Mouse (Mus musculus): Measurements from ENCODE around the gene Nr6a1. TPM values are rescaled to one million over a fixed set of nuclear protein-coding genes. Genes with fewer than 3 reads are reported as not detected.
A peak's percentile ranks its signal among the peaks of the same experiment; 100 is the strongest.

The Nr6a1 gene
- polyA plus RNA-seq, 1 experiment from 2014 or later = 5.2 TPM

GRCm38 (mm10) chr2:38835489-38835888 lies 92.0 kb downstream of the Nr6a1 start:
- Histone ChIP-seq H3K9me3 (no peaks in the 10 kb centered on the region), H3K4me2 (replicated peaks) (no peak overlapping the region), H3K9ac (no peak overlapping the region), H3K4me3 (no peak overlapping the region), H3K27me3 (replicated peaks) (no peaks in the 10 kb centered on the region), H3K27ac (no peak overlapping the region), H3K4me1 (no peaks in the 10 kb centered on the region), H3K36me3 (peaks cover 32% of the 10 kb centered on the region)
- ATAC-seq (ENCODE audit: low FRiP score, low read depth) = no peak
- WGBS = 95% methylated on average over 6 of the region's 6 CpGs

GRCm38 (mm10) chr2:38831976-38832375 lies 95.5 kb downstream of the Nr6a1 start:
- H3K9me3 ChIP-seq = no peaks in the 10 kb centered on the region
- no peak overlapping the region for H3K4me2 ChIP-seq (replicated peaks)
- no peak overlapping the region for H3K4me3 ChIP-seq
- H3K27me3 ChIP-seq (replicated peaks) = no peaks in the 10 kb centered on the region
- no peak overlapping the region for H3K9ac ChIP-seq
- no peak for ATAC-seq (ENCODE audit: low FRiP score, low read depth)
- H3K36me3 ChIP-seq = peaks cover 26% of the 10 kb centered on the region
- H3K27ac ChIP-seq = no peak overlapping the region
- H3K4me1 ChIP-seq = peaks cover 10% of the 10 kb centered on the region; the same call in 1 of the 2 replicates

- peaks cover 17% of the 10 kb centered on the region; the same call in 1 of the 2 replicates for H3K4me1 ChIP-seq
- WGBS = 79% methylated on average over 1 of the region's 1 CpGs
- no peak for ATAC-seq (ENCODE audit: low FRiP score, low read depth)
- H3K4me3 ChIP-seq = no peak overlapping the region
- H3K9me3 ChIP-seq = no peaks in the 10 kb centered on the region
- H3K4me2 ChIP-seq (replicated peaks) = no peak overlapping the region
- peaks cover 18% of the 10 kb centered on the region; the same call in 1 of the 2 replicates for H3K36me3 ChIP-seq
- H3K27me3 ChIP-seq (replicated peaks) = no peaks in the 10 kb centered on the region
- no peak overlapping the region for H3K9ac ChIP-seq
- H3K27ac ChIP-seq = no peak overlapping the region
Observed at GRCm38 (mm10) chr2:38829521-38829920, 98.0 kb downstream of the Nr6a1 start.

- H3K4me2 ChIP-seq (replicated peaks) = 0 out of 2 replicates have a peak overlapping the region, but pooled peaks have one; percentile 7
- WGBS = 88% methylated on average over 3 of the region's 3 CpGs
- H3K9ac ChIP-seq = no peak overlapping the region
Observed at GRCm38 (mm10) chr2:38827801-38828306, 99.6 kb downstream of the Nr6a1 start.

GRCm38 (mm10) chr2:38826189-38826588 lies 101.3 kb downstream of the Nr6a1 start:
- no peaks in the 10 kb centered on the region for H3K9me3 ChIP-seq
- peaks cover 7% of the 10 kb centered on the region; the same call in 1 of the 2 replicates for H3K36me3 ChIP-seq
- no peak overlapping the region for H3K4me3 ChIP-seq
- no peak overlapping the region for H3K9ac ChIP-seq
- peaks cover 17% of the 10 kb centered on the region; the same call in 1 of the 2 replicates for H3K4me1 ChIP-seq
- ATAC-seq (ENCODE audit: low FRiP score, low read depth) = no peak
- H3K27ac ChIP-seq = no peak overlapping the region
- no peaks in the 10 kb centered on the region for H3K27me3 ChIP-seq (replicated peaks)
- peak overlapping the region; percentile 45 for H3K4me2 ChIP-seq (replicated peaks)

More at GRCm38 (mm10) chr2:38827801-38828306, 99.6 kb downstream of the Nr6a1 start:
- ATAC-seq (ENCODE audit: low FRiP score, low read depth) = no peak
- Histone ChIP-seq H3K4me3 (no peak overlapping the region), H3K27me3 (replicated peaks) (no peaks in the 10 kb centered on the region), H3K4me1 (peaks cover 17% of the 10 kb centered on the region; the same call in 1 of the 2 replicates), H3K36me3 (peaks cover 11% of the 10 kb centered on the region; the same call in 1 of the 2 replicates), H3K27ac (no peak overlapping the region), H3K9me3 (no peaks in the 10 kb centered on the region)

GRCm38 (mm10) chr2:38824791-38825768 lies 102.4 kb downstream of the Nr6a1 start:
- Histone ChIP-seq H3K4me3 (peak overlapping the region; percentile 41), H3K4me1 (peaks cover 17% of the 10 kb centered on the region; the same call in 1 of the 2 replicates), H3K27ac (peak overlapping the region; percentile 77), H3K9me3 (no peaks in the 10 kb centered on the region), H3K27me3 (replicated peaks) (no peaks in the 10 kb centered on the region), H3K9ac (peak overlapping the region; percentile 54), H3K4me2 (replicated peaks) (peak overlapping the region; percentile 63), H3K36me3 (no peaks in the 10 kb centered on the region)
- 3% methylated on average over 15 of the region's 15 CpGs for WGBS
- peak; percentile 57 for ATAC-seq (ENCODE audit: low FRiP score, low read depth)

GRCm38 (mm10) chr2:38823912-38824583 lies 103.4 kb downstream of the Nr6a1 start:
- peak; percentile 92 for ATAC-seq (ENCODE audit: low FRiP score, low read depth)
- Histone ChIP-seq H3K4me2 (replicated peaks) (peak overlapping the region; percentile 63), H3K9me3 (no peaks in the 10 kb centered on the region), H3K27ac (peak overlapping the region; percentile 89), H3K27me3 (replicated peaks) (no peaks in the 10 kb centered on the region), H3K9ac (peak overlapping the region; percentile 62), H3K4me1 (peaks cover 17% of the 10 kb centered on the region; the same call in 1 of the 2 replicates), H3K4me3 (peak overlapping the region; percentile 50), H3K36me3 (no peaks in the 10 kb centered on the region)
- 2% methylated on average over 12 of the region's 12 CpGs for WGBS

GRCm38 (mm10) chr2:38823406-38823805 lies 104.1 kb downstream of the Nr6a1 start:
- no peaks in the 10 kb centered on the region for H3K9me3 ChIP-seq
- H3K9ac ChIP-seq = peak overlapping the region; percentile 62
- ATAC-seq (ENCODE audit: low FRiP score, low read depth) = peak; percentile 30; the same call in 1 of the 2 replicates
- 9% methylated on average over 8 of the region's 8 CpGs for WGBS
- peak overlapping the region; percentile 89 for H3K27ac ChIP-seq
- no peaks in the 10 kb centered on the region for H3K36me3 ChIP-seq
- H3K4me3 ChIP-seq = peak overlapping the region; percentile 50
- H3K4me1 ChIP-seq = peaks cover 16% of the 10 kb centered on the region; the same call in 1 of the 2 replicates
- peak overlapping the region; percentile 63 for H3K4me2 ChIP-seq (replicated peaks)
- no peaks in the 10 kb centered on the region for H3K27me3 ChIP-seq (replicated peaks)

GRCm38 (mm10) chr2:38822995-38823394 lies 104.5 kb downstream of the Nr6a1 start:
- peak overlapping the region; percentile 62; the same call in 1 of the 2 replicates for H3K9ac ChIP-seq
- H3K9me3 ChIP-seq = no peaks in the 10 kb centered on the region
- no peaks in the 10 kb centered on the region for H3K27me3 ChIP-seq (replicated peaks)
- H3K4me3 ChIP-seq = peak overlapping the region; percentile 50
- peaks cover 12% of the 10 kb centered on the region; the same call in 1 of the 2 replicates for H3K4me1 ChIP-seq
- peak overlapping the region; percentile 89 for H3K27ac ChIP-seq
- H3K36me3 ChIP-seq = no peaks in the 10 kb centered on the region
- WGBS = 3% methylated on average over 6 of the region's 6 CpGs
- peak; percentile 90 for ATAC-seq (ENCODE audit: low FRiP score, low read depth)
- H3K4me2 ChIP-seq (replicated peaks) = peak overlapping the region; percentile 63

GRCm38 (mm10) chr2:38817487-38817886 lies 110.0 kb downstream of the Nr6a1 start:
- no peaks in the 10 kb centered on the region for H3K4me1 ChIP-seq
- no peaks in the 10 kb centered on the region for H3K9me3 ChIP-seq
- ATAC-seq (ENCODE audit: low FRiP score, low read depth) = no peak
- no peak overlapping the region for H3K4me3 ChIP-seq
- no peak overlapping the region for H3K27ac ChIP-seq
- H3K4me2 ChIP-seq (replicated peaks) = no peak overlapping the region
- H3K27me3 ChIP-seq (replicated peaks) = no peaks in the 10 kb centered on the region
- H3K36me3 ChIP-seq = no peaks in the 10 kb centered on the region
- 78% methylated on average over 4 of the region's 4 CpGs for WGBS
- H3K9ac ChIP-seq = no peak overlapping the region

GRCm38 (mm10) chr2:38797087-38797624 lies 130.3 kb downstream of the Nr6a1 start:
- ATAC-seq (ENCODE audit: low FRiP score, low read depth) = peak; percentile 41; the same call in 1 of the 2 replicates
- Histone ChIP-seq H3K4me2 (replicated peaks) (no peak overlapping the region), H3K4me3 (no peak overlapping the region), H3K4me1 (no peaks in the 10 kb centered on the region), H3K9ac (no peak overlapping the region), H3K27ac (no peak overlapping the region), H3K27me3 (replicated peaks) (no peaks in the 10 kb centered on the region), H3K9me3 (no peaks in the 10 kb centered on the region), H3K36me3 (no peaks in the 10 kb centered on the region)
- WGBS = 23% methylated on average over 3 of the region's 3 CpGs

Measured in neural tube, embryonic 12.5 days (tissue).